Mouse (Mus musculus) layer of hippocampus, postnatal 25 days (tissue): ENCODE data around the gene Cacna2d1. TPM values are rescaled to one million over a fixed set of nuclear protein-coding genes. Genes with fewer than 3 reads are reported as not detected.

ENCODE experiments used
- DNase-seq, 2 experiments: peaks; one replicate each; pipeline ENCODE4 v3.0.0; 2022; ENCODE audit warnings: mixed read lengths in 2 of 2, low spot score in 1 of 2; ENCODE audit errors: extremely low spot score in 1 of 2
- total RNA-seq, 2 experiments: library from RNA; stranded (reverse); gene quantifications; 2 replicates each; pipeline ENCODE4 v1.2.3; 2021

Cacna2d1 gene
- total RNA-seq, 2 experiments from 2014 or later = 137 to 156 TPM

GRCm38 (mm10) chr5:15982573-15982972 lies 48.1 kb downstream of the Cacna2d1 start:
- DNase-seq = no peak

DNA sequence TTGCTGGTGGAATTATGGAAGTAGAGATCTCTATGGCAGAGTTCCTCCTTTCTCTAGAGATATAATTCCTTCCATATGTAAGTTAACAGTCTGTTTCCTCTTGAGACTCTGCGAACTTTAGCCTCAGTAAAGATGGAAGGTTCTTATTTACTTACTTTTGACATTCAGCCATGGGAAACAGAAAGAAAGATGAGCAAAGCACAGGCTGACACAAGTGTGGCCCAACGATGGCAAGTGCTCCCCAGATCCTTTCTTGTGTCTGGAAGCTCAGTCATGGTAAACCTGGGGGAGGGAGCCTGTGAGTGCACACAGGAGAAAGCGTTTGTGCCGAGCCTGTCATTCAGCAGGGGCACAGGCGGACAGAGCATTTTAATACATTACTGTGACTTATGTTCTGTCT lies 48.9 kb downstream of the Cacna2d1 start:
- DNase-seq = no peak

DNA sequence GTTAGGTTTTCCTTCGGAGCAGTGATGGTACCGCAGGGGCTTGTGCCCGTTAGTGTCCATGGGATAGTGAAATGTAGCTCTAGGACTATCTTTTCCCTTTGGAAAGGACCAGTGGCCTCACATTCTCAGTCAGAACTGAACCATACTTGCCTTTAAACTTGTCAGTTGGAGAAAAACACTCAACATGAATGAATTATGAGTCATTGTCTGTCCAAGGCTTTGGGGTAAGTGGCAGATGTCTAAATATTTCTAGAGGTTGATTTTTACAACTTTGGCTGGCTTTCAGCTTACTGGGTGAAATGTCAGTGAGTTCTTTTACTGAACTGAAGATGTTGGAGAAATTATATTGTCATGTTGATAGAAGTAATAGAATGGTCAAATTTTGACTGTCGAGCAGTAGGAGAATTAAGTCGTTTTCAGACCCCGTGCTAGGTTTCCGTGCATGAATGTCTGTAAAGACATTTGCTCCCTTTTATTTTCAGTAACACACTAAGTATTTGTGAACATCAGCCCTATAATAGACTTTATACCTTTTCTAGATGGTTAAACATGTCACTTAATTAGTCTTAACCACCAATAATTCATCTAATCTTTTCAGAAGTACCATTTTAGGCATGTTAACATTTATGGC lies 50.9 kb downstream of the Cacna2d1 start:
- no peak for DNase-seq

DNA sequence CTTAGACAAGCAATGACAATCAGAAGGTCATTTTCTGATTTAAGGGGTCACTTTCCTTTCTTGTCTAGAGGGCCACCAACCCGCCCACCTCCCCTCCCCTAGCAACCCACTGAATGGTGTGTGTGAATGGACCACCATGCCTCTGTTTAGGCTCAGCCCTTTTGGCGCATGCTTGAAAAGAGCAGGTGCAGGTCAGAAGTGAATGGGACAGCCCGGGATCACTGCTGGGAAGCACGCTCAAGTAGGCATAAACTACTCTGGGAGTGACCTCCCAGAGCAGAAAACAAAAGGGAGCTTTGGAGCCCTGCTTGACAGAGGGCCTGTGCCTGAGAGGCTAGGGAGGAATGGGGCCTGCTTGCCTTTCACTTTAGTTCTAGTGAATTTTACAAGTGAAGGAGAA lies 51.4 kb downstream of the Cacna2d1 start:
- no peak for DNase-seq

DNA sequence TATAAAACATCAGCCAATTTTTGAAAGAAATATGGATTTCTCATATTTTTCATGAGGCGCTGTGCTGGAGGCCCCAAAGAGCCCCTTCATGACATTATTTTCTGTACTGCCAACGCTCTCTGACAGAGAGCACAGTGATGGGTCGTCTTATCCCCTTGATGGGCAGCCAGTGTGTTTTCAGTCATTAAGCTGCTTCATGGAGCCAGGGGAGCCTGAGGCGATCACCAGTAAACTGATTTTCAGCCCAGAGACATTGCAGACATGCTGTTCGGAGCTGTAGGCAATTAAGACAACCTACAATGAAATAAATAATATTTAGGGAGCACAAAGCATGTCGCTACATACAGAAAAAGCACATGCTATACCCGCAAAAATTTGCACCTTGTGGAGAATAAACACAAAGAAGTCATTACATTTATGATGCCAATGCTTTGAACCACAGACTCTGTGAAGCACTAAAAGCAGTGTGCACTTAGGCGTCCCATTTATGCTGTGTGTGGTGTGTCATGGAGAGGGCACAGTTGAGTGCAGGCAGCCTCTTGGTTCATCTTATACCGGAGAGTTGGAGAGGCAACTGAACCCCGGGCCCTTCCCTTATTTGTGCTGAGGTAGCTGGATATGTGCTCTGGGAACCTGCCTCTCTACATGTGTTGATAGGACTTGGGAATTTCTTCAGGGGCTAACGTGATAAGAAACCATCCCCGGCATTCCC lies 57.1 kb downstream of the Cacna2d1 start:
- no peak for DNase-seq

GRCm38 (mm10) chr5:15993252-15993944 lies 58.9 kb downstream of the Cacna2d1 start:
- DNase-seq = no peak

- DNase-seq = no peak
These were observed 62.7 kb downstream of the Cacna2d1 start for GRCm38 (mm10) chr5:15997190-15997589.

DNA sequence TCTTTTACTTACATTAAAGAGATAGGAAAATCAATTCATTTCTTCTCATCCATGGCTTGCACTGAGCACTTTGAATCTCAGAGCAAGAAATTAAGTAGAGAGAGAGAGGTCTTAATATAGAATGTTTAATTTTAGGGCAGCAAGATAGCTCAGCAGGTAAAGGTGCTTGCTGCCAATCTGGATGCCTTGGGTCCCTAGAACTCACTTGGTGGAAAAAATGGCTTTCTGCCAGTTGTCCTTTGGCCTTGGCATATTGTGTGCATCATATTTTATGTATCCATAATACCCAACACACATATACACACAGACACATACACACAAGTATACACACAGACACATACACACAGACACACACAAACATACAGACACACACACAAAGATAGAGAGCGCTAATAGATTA lies 63.3 kb downstream of the Cacna2d1 start:
- no peak for DNase-seq

GRCm38 (mm10) chr5:16000917-16001316 lies 66.4 kb downstream of the Cacna2d1 start:
- DNase-seq = no peak

DNA sequence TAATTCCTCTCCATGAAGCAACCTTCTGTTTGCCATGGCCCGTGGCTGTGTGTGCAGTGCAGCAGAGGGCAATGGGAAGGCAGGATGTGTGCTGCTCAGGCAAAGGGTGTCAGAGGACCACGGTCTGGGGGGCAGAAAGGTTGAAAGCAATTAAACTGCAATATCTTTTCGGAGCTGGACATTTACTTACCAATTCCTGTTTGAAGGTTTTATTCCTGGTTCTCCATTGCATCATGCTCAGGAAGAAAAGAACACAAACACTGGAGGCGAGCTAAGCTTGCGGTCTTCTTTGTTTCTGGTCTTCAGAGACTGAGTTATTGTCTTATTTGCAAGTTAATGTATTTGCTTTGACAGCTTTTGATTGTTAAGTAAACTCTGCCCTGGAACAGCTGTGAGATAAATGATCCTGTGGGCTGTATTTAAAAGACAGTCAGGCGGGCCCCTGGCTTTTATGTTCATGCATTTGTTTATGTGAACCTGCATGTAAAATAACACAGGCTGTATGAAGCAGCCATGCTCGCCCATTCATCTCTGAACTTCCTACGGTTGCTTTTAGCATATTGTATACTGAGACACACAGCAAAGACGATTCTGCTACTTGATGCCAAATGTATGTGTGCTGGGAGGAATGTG lies 68.1 kb downstream of the Cacna2d1 start:
- no peak for DNase-seq

- DNase-seq = peak in 1 of 2 experiments; percentile 42
These were observed 69.8 kb downstream of the Cacna2d1 start for GRCm38 (mm10) chr5:16004305-16004704.

DNA sequence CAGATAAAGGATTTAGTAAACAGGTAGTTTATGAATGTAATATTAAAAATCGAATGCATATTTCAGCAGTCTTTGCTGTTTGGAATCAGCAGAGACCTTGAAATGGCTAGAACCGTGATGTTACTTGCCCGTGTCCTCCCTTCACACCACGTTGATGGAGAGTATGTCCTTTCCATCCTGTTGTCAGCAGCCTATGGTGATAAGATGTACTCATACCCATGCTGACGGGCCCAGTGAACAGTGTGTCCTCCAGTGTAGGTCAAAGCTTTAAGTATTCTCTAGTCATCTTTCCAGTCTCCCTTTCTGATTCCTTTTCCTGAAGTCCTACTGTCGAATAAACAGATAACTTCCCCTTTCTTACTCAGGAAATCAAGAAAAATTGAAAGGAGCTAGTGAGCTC lies 72.5 kb downstream of the Cacna2d1 start:
- no peak for DNase-seq

- no peak for DNase-seq
These were observed 79.2 kb downstream of the Cacna2d1 start for GRCm38 (mm10) chr5:16013649-16014048.

DNA sequence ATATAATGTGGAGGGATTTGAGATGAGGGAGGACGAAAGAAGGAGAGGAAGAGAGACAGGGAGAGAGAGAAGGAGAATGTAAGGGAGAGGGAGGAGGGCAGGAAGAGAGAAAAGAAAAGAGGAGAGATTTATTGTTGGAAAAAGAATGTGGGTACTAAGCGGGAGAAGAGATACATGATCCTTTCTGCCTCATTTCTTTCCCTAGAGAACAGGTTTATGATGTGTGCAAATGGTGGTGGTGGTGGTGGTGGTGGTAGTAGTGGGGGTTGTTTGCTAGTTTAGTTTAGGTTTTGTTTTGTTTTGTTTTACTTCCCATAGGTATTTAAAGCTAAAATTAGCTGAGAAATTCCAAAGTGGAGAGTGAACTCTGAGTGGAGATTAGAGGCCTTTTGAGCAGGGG lies 79.9 kb downstream of the Cacna2d1 start:
- no peak for DNase-seq

GRCm38 (mm10) chr5:16024626-16025417 lies 90.3 kb downstream of the Cacna2d1 start:
- no peak for DNase-seq

GRCm38 (mm10) chr5:16028881-16029280 lies 94.4 kb downstream of the Cacna2d1 start:
- no peak for DNase-seq

GRCm38 (mm10) chr5:16029481-16029880 lies 95.0 kb downstream of the Cacna2d1 start:
- DNase-seq = no peak

DNA sequence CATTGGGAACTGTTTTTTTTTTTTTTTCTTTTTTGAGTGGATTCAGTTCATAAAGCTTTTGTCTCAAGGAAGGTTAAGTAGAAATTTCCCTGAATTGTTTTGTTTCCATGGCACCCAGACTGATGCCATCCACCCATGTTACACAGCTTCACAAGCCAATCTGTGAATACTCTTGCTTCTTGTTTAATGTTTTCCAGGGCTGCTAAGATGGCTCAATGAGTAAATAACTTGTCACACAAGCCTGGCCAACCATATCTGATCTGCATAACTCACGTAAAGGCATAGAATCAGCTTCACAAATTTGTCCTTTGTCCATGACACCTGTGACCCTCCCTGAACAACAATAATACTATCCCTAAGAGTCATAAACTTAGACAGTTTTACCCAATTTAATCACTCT lies 99.1 kb downstream of the Cacna2d1 start:
- no peak for DNase-seq

DNA sequence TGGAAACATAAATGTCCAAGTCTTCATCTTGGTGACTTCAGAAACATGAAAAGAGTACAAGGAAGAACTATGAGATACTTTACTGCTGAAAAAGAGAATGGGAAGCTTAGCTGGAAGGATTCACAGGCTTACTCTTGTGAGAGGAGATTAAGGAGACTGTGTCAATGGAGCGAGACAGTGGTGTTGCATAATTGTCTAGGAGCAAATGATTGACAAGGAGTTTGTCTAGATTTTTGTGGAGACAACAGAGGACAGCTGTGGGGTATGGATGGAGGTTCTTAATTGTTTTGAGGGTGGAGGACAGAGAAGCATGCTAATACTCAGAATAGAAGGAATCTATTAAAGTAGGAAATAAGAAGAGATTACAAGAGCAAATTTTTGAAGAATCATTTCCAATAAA lies 100.8 kb downstream of the Cacna2d1 start:
- no peak for DNase-seq

DNA sequence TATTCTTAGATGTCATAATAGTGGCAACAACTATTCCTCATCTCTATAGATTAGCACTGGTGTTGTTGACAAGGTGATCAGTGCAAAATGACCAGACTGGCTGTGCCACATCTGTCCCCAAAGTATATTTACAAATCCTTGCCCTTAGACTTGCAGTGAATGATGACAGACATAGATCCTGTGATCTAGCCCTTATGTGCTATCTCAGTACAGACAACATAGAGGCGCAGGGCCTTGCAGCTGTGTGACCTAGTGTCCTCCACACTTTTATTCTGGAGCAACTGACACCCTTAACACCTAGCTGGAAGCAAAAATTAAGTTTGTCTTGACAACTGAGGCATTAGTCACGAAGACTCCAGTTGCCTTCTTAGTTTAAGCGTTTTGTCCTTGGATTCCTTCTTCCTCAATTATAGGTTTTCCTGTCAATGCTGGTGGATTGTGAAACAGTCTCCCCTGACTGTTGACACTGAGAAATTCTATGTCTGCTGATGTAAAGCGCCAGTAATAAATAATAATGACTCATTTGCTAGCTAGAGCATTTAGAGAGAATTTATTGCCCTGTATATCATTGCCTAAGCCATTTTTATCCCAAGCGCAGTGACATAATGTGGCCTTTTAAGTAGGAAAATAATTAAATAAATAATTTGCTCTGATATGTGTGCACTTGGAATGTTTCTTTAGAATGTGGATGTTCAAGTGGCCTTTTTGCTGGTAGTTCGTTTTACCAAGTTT lies 110.8 kb downstream of the Cacna2d1 start:
- DNase-seq = no peak
